Mouse (Mus musculus) neural tube, embryonic 10.5 days (tissue): ENCODE data around the gene Cfap52.
A peak's percentile ranks its signal among the peaks of the same experiment; 100 is the strongest.

ENCODE experiments used
- DNase-seq: peaks from one replicate; pipeline ENCODE4 v3.0.0-alpha.2; 2017; ENCODE audit warnings: low spot score; ENCODE audit errors: extremely low spot score

The Cfap52 gene

GRCm38 (mm10) chr11:67965242-67965883 lies at the start of gene Cfap52:
Gene Cfap52, minus strand, starts transcription at chr11:67965651.
- peak; percentile 84 for DNase-seq

- DNase-seq, result no peak
Measured at GRCm38 (mm10) chr11:68012207-68012606, 46.8 kb upstream of the Cfap52 start.

GRCm38 (mm10) chr11:68009377-68009776 lies 43.9 kb upstream of the Cfap52 start:
- no peak for DNase-seq

GRCm38 (mm10) chr11:68007645-68008044 lies 42.2 kb upstream of the Cfap52 start:
- peak; percentile 53 for DNase-seq

- DNase-seq, result no peak
Measured at GRCm38 (mm10) chr11:68006216-68006789, 40.9 kb upstream of the Cfap52 start.

- DNase-seq, result peak; percentile 75
Measured at GRCm38 (mm10) chr11:68004191-68004590, 38.7 kb upstream of the Cfap52 start.

DNA sequence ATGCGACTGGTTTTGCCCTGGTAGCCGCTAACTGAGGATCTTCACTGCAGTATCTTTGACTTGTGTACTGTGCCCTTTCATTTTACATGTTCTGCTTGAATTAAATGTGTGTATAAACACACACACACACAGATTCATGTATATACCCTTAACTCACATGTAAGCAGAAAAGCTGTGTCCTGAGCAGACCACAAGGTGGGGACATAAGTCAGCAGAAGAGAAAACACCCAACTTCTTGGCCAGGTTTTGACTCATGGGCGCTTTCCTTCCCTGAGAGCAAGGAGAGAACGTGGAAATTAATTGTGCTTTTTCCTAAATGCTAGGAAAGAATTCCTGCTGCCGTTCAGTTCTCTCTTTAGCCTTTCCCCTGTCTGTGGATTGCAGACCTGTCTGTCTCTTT lies 34.2 kb upstream of the Cfap52 start:
- no peak for DNase-seq

DNA sequence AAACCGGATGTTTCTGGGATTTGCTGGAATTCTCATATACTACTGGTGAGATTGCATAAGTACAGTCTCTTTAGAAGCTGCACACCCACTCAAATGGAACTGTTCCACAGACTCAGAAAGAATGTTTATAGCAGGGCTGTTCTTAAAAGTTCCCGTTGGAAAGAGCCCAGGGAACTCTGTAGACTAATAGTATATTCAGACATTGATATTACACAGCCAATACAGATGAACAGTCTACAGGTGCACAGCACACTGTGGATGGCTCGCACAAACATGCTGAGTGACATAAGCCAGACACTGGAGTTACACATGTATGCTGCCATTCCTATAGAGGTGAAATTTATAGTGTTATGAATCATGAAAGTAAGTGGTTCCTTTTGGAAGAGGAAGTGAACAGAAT lies 33.5 kb upstream of the Cfap52 start:
- DNase-seq, result no peak

DNA sequence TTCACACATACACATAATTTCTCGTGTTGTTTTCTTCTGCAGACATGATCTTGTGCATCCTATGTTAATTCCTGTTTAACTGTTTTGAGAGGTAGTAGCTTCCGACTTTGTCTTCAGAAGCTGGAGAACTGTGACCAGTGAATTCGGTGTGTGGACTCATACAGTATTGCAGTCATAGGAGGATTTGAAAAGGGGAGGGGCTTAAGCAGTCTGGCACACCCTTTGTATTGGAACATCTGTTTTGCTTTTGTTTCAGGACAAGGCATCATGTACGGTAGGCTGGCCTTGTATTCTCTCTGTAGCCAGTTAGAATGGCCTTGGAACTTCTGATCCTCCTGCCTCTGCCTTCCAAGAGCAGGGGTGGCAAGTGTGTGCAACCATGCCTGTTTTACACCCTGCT lies 30.5 kb upstream of the Cfap52 start:
- DNase-seq, result no peak

- DNase-seq, result no peak
Measured at GRCm38 (mm10) chr11:67991240-67991639, 25.8 kb upstream of the Cfap52 start.

- no peak for DNase-seq
Measured at GRCm38 (mm10) chr11:67983564-67983963, 18.1 kb upstream of the Cfap52 start.

DNA sequence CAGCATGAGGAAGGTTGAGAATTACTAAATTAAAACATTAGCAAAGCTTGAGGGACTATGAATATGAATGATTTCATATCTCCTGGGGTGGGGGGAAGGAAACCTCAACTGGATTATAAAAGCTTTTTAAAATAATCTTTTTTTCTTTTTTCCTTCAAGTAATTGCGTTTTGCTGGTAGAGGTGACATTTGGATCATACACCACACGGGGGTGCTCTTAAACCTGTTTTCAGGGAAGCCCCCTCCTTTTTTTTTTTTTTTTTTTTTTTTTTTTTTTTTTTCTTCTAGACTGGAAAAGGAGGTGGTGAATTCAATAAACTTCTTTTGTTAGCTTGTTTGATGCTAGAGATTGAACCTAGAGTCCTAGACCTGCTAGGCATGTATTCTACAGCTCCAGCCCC lies 9.8 kb upstream of the Cfap52 start:
- DNase-seq, result no peak

DNA sequence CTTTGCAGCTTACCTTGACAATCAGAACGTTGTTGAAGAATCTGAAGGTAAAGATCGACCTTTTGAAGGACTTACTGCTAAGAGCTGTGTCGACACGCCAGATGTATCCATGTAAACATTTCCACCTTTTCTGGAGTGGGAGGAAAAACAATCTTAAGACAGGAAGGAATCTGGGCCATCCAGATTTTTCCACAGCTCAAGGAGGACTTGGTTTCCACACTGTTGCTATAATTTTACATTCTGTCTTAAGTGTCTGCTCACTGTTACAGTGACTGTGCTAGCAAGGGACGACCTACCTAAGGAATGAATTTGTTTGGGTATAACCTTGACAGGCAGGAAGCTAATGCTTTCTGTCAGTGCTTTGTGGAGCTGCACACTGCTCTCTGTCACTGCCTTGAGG lies 7.8 kb upstream of the Cfap52 start:
- DNase-seq, result no peak

DNA sequence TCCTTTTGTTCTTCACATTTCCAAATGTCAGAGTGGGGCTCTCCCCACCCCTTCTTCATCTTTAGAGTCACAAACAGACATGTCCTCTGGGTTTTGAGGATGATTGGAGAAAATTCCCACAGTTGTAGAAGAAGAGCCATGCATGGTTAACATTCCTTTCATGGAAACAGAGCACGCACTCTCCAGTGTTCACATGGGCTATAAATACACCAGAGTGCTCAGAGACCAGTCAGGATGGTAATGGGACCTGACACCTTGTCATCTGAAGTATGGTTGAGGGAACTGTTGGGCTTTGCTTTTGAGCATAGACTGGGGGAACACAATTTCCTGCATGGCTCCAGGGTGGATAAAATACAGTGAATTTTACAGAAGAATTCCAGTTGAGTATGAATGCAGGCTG lies 7.2 kb upstream of the Cfap52 start:
- no peak for DNase-seq

- DNase-seq, result no peak
Measured at GRCm38 (mm10) chr11:67967831-67968230, 2.4 kb upstream of the Cfap52 start.

DNA sequence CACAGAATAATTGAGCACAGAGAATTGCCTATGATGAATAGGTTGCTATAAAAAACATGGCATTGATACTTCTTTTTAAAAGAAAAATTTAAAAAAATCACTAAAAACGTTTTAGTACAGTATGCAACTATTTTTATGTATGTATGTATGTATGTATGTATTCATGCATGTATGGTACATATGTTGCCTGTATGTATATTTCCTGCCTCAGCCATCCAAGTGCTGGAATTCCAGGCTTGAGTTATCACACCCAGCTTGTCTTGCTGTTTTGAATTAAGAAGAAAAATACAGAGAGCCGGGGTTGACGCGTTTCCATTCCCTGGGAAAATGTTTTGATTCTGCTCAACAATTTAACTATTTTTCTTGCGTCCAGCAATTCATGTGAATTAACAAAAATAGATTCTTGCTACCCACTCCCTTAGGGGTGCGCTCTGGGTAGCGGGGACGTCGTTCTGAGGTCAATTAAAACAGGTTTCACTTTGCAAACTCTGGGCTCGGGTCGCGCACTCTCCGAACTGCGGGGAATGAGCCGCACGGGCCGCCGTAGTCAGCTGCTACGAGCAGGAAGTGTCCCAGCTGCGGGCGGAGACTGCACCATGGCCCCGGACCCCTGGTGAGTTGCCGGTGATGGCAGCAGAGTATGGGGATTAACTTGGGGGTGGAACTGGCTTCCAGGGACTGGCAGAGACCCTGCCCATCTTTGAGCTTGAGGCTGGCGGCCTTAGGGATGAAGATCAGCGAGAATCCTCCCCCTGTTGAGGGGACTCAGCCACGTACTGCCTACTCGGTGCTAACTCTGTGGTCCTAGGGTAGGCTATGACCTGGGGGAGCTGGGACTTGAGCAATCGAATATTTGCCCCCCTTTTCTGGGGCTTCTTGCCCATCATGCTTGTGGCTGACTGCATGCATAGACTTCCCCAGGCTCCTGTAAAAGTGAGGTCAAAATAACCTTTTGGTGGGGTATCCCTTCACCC lies 741 bp upstream of the Cfap52 start, which contains the start of gene Stx8:
Gene Stx8 (plus strand): TSS at position 289 of the 974 bp plus-strand sequence.
- peak; percentile 96 for DNase-seq

DNA sequence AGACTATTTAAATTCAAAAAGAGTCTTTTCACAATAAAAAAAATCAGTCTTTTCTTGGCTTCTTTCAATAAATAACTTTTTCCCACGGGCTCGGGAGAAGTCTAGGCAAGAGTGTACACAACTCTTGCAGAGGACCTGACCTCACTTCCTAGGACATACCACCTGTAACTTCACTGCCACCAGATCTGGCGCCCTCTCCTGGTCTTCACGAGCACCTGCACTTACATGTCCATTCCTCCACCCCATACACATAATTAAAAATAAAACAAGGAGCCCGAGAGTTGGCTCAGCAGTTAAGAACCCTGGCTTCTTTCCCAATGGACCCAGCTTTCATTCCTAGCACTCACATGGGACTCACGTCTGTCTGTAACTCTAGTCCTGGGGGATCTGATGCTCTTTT lies 1.3 kb downstream of the Cfap52 start:
- no peak for DNase-seq

DNA sequence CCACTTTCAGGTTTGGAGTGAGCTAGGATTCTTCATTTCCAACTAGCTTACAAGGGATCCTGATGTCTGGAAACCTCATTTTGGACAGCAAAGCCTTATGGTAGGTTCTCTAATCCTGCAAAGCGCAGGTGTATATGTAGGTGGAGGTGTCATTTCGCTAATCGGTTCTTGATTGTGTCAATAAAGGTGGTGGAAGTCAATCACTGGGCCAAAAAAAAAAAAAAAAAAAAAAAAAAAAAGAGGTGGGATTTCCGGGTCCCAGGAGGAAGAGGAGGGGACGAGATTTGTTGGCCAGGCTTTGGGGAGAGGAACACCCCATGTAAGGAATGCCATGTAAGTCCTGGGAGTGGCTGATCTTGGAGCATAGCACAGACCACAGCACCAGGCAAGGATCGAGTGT lies 11.0 kb downstream of the Cfap52 start:
- no peak for DNase-seq

DNA sequence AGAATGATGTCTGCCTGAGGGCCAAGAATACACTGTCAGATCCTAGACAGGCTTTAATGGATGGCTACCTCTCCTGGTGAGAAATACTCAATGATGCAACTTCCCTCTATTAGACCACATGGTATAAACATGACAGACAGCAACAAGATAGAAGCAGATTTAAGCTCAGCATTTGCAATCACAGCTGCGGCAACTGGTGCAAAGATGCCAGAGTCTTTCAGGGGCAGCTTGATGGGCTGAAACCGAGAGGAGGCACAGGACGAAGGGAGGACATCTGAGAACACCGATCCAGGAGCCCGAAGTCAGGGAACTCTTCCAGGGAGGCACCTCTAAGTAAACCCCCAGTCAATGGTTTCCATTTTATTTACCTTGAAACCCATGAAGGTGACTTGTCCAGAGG lies 11.8 kb downstream of the Cfap52 start:
- DNase-seq, result no peak

DNA sequence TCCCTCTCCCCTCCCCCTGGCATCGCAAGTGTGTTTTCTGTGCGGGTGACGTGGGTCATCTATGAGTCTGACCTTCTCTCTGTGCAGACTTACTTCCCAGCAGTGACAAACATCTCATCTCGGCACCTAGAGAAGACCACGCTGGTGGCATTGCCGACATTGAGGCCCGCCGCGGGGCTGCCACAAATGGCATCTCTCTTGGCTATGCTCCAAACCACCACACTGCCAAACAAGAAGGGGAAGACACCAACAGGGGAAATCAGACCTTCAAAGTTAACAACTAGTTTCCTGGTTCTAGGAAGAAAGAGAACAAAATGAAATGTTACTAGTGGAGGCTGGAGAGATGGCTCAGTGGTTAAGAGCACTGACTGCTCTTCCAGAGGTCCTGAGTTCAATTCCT lies 16.0 kb downstream of the Cfap52 start:
- no peak for DNase-seq

GRCm38 (mm10) chr11:67948229-67948628 lies 17.2 kb downstream of the Cfap52 start:
- DNase-seq, result no peak

- DNase-seq, result no peak
Measured at GRCm38 (mm10) chr11:67932156-67932555, 33.3 kb downstream of the Cfap52 start.
